Mouse (Mus musculus) stomach, adult 2 months (tissue): Measurements from ENCODE around the gene Ndufaf7. TPM values are rescaled to one million over a fixed set of nuclear protein-coding genes. Genes with fewer than 3 reads are reported as not detected.

Experiments
- polyA plus RNA-seq: library from polyadenylated mRNA; depleted of rRNA; stranded (reverse); fragments of >200 nt; gene quantifications from 2 replicates; pipeline ENCODE4 v1.2.3, GENCODE M21; 2012; rRNA removed

Ndufaf7 gene
- 1.6 and 1.8 TPM in 2 replicates for polyA plus RNA-seq

GRCm38 (mm10) chr17:78936466-78937228 lies at the start of gene Ndufaf7, which contains the start of gene Cebpz:
Ndufaf7 (plus strand) TSS chr17:78937136.
Cebpz (minus strand) TSS chr17:78937066.

DNA sequence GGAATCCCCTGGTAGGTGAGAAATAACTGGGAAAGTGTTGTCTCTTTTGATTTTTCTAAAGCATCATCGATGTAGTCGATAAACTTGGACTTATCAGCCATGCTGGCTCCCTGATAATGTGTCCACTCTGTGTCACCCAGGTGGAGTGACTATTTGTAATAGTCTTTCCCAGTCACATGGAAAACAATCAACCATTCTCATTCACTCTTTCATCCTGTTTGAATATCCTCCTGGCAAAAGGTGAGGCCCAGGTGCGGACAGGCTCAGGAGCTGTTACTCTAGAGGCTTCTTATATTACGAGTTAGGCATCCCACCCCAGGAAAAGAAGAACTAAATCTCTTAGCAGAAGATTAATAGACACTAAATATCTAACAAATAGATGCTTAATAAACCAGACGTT lies 30.0 kb upstream of the Ndufaf7 start, which contains the start of gene Sult6b1:
Gene Sult6b1 (minus strand): TSS at position 101 of the 400 bp plus-strand sequence.

GRCm38 (mm10) chr17:78916369-78916813 lies 20.5 kb upstream of the Ndufaf7 start, which contains the start of gene Cebpzos:
Cebpzos (plus strand) TSS chr17:78916500.

Other genes with a start within 250 kb of the Ndufaf7 start
- gene Strn, start 199.9 kb upstream of the Ndufaf7 start, polyA plus RNA-seq: 1.1 and 2.3 TPM in 2 replicates
- 3.8 and 6.2 TPM in 2 replicates for gene Heatr5b, start 101.8 kb upstream of the Ndufaf7 start, polyA plus RNA-seq
- 2.1 and 3.0 TPM in 2 replicates for gene Gpatch11, start 101.6 kb upstream of the Ndufaf7 start, polyA plus RNA-seq
- gene Eif2ak2, start 54.6 kb upstream of the Ndufaf7 start, polyA plus RNA-seq: 0.16 and 0.60 TPM in 2 replicates
- gene Sult6b1, start 30.1 kb upstream of the Ndufaf7 start, polyA plus RNA-seq: not detected in 2 replicates
- gene Cebpzos, start 20.6 kb upstream of the Ndufaf7 start, polyA plus RNA-seq: 1.4 and 1.8 TPM in 2 replicates
- 0.17 and 0.39 TPM in 2 replicates for gene Cebpz, start 70 bp upstream of the Ndufaf7 start, polyA plus RNA-seq
- gene Prkd3, start 83.7 kb downstream of the Ndufaf7 start, polyA plus RNA-seq: 0.43 and 1.1 TPM in 2 replicates
- 0.90 and 1.8 TPM in 2 replicates for gene Qpct, start 114.8 kb downstream of the Ndufaf7 start, polyA plus RNA-seq